Mouse (Mus musculus) embryonic facial prominence, embryonic 11.5 days (tissue): Measurements from ENCODE around the gene Abcc3. TPM values are rescaled to one million over a fixed set of nuclear protein-coding genes. Genes with fewer than 3 reads are reported as not detected.

Source experiments
- ATAC-seq: fragments of 200-750 bp; cut with Nextera tagmentation; replicated peaks from 2 replicates; pipeline ENCODE4 v1.8.0; 2017; ENCODE audit warnings: low read depth; ENCODE audit not compliant: insufficient number of reproducible peaks, low FRiP score, low TSS enrichment
- DNase-seq: peaks from one replicate; pipeline ENCODE4 v3.0.0-alpha.2; 2015; ENCODE audit warnings: low spot score
- H3K27ac ChIP-seq: fragments of 300-500 bp; sonication (generic); replicated peaks from 2 replicates; pipeline ENCODE4 v1.5.1; 2014; ENCODE audit warnings: mild to moderate bottlenecking, low read depth, low read length, control low read depth
- H3K27me3 ChIP-seq: fragments of 300-500 bp; sonication (generic); 2 replicates; pipeline ENCODE4 v1.6.1; 2014; ENCODE audit warnings: mild to moderate bottlenecking, low read length, moderate library complexity, mixed read lengths; ENCODE audit not compliant: control insufficient read depth, insufficient read depth
- H3K36me3 ChIP-seq: fragments of 300-500 bp; sonication (generic); replicated peaks from 2 replicates; pipeline ENCODE4 v1.6.1; 2014; ENCODE audit warnings: low read depth, mild to moderate bottlenecking, low read length, moderate library complexity, mixed read lengths; ENCODE audit not compliant: control insufficient read depth, insufficient read depth
- H3K4me1 ChIP-seq: fragments of 300-500 bp; sonication (generic); 2 replicates; pipeline ENCODE4 v1.6.1; 2014; ENCODE audit warnings: low read length, mixed read lengths; ENCODE audit not compliant: control insufficient read depth, insufficient read depth
- H3K4me2 ChIP-seq: fragments of 300-500 bp; sonication (generic); 2 replicates; pipeline ENCODE4 v1.6.1; 2014; ENCODE audit warnings: low read depth, mild to moderate bottlenecking, control low read depth, low read length, moderate library complexity
- H3K4me3 ChIP-seq: fragments of 300-500 bp; sonication (generic); 2 replicates; pipeline ENCODE4 v1.5.1; 2014; ENCODE audit warnings: low read depth, low read length, control low read depth
- H3K9ac ChIP-seq: fragments of 300-500 bp; sonication (generic); replicated peaks from 2 replicates; pipeline ENCODE4 v1.6.1; 2014; ENCODE audit warnings: mild to moderate bottlenecking, control low read depth, low read length
- H3K9me3 ChIP-seq: fragments of 300-500 bp; sonication (generic); replicated peaks from 2 replicates; pipeline ENCODE4 v1.6.1; 2016; ENCODE audit warnings: mild to moderate bottlenecking, low read length, inconsistent platforms, mixed read lengths; ENCODE audit not compliant: control insufficient read depth
- WGBS: fragments of 180-500 bp; shearing (Covaris S2); extraction: QIAGEN DNeasy Blood & Tissue Kit; methylation state at CpG from one replicate; pipeline ENCODE4 v1.1.7; 2014; 5-methylcytosine and 5-hydroxymethylcytosine counted together
- polyA plus RNA-seq: library from polyadenylated mRNA; unstranded; fragments of >200 nt; fragmentation: Nextera tagmentation; extraction: Ambion mirVana; gene quantifications from 2 replicates; pipeline ENCODE4 v1.2.1, GENCODE M21; 2014

Abcc3 gene
- polyA plus RNA-seq, 1 experiment from 2014 or later = 0.63 TPM

DNA sequence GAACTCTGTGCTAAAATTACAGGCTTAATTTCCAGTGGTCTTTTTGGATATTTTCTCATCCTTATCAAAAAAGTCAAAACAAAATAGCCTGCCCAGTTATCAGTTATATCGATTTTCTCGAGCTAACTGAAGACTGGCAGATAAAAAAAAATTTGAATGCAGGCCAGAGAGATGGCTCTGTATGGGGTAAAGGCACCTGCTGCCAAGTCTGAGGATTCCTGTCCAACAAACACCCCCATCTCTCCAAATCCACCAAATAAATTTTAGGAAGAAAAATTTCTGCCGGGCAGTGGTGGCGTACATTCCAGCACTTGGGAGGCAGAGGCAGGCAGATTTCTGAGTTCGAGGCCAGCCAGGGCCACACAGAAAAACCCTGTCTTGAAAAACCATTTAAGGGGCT, 74.7 kb downstream of the Abcc3 start:
- no peaks in the 10 kb centered on the region for H3K27me3 ChIP-seq
- no peak for DNase-seq
- no peak overlapping the region for H3K4me2 ChIP-seq
- H3K9me3 ChIP-seq = no peaks in the 10 kb centered on the region
- no peak overlapping the region for H3K4me3 ChIP-seq
- H3K36me3 ChIP-seq = no peaks in the 10 kb centered on the region
- 91% methylated on average over 5 of the region's 5 CpGs for WGBS
- no peak overlapping the region for H3K9ac ChIP-seq
- H3K4me1 ChIP-seq = no peaks in the 10 kb centered on the region
- no peak for ATAC-seq
- no peak overlapping the region for H3K27ac ChIP-seq

- no peaks in the 10 kb centered on the region for H3K9me3 ChIP-seq
- no peak overlapping the region for H3K9ac ChIP-seq
- H3K4me1 ChIP-seq = no peaks in the 10 kb centered on the region
- no peaks in the 10 kb centered on the region for H3K27me3 ChIP-seq
- H3K4me2 ChIP-seq = no peak overlapping the region
- ATAC-seq = no peak
- H3K27ac ChIP-seq = no peak overlapping the region
- no peak overlapping the region for H3K4me3 ChIP-seq
- H3K36me3 ChIP-seq = no peaks in the 10 kb centered on the region
- no peak for DNase-seq
- 69% methylated on average over 4 of the region's 4 CpGs for WGBS
These were observed 75.3 kb downstream of the Abcc3 start for GRCm38 (mm10) chr11:94317515-94317914.

- DNase-seq (no peak), ATAC-seq (no peak)
- Histone ChIP-seq H3K27ac (no peak overlapping the region), H3K27me3 (no peaks in the 10 kb centered on the region), H3K4me1 (no peaks in the 10 kb centered on the region), H3K9me3 (no peaks in the 10 kb centered on the region), H3K9ac (no peak overlapping the region), H3K4me3 (no peak overlapping the region), H3K4me2 (no peak overlapping the region), H3K36me3 (no peaks in the 10 kb centered on the region)
- 79% methylated on average over 1 of the region's 1 CpGs for WGBS
These were observed 75.8 kb downstream of the Abcc3 start for GRCm38 (mm10) chr11:94317014-94317413.

DNA sequence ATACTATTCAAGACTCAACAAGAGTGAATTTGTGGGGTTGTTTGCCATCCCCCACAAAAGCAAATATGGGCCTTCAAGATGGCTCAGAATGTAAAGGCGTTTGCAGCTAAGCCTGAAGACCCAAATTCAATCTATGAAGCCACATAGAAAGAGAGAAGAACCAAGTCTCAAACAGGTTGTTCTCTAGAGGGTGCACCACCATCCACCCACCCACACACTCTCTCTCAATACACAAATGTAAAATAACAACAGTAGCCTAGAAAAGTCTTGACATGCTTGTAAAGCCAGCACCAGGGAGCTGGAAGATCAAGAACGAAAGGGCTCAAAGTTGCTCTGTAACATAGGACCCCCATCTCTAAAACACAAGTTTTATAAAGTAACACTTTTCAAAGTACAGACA, 76.3 kb downstream of the Abcc3 start:
- Histone ChIP-seq H3K9ac (no peak overlapping the region), H3K27me3 (no peaks in the 10 kb centered on the region), H3K4me1 (no peaks in the 10 kb centered on the region), H3K9me3 (no peaks in the 10 kb centered on the region), H3K4me2 (no peak overlapping the region), H3K36me3 (no peaks in the 10 kb centered on the region), H3K27ac (no peak overlapping the region), H3K4me3 (no peak overlapping the region)
- 92% methylated on average over 2 of the region's 2 CpGs for WGBS
- no peak for ATAC-seq
- DNase-seq = no peak

GRCm38 (mm10) chr11:94315308-94315707, 77.5 kb downstream of the Abcc3 start:
- ATAC-seq = no peak

DNA sequence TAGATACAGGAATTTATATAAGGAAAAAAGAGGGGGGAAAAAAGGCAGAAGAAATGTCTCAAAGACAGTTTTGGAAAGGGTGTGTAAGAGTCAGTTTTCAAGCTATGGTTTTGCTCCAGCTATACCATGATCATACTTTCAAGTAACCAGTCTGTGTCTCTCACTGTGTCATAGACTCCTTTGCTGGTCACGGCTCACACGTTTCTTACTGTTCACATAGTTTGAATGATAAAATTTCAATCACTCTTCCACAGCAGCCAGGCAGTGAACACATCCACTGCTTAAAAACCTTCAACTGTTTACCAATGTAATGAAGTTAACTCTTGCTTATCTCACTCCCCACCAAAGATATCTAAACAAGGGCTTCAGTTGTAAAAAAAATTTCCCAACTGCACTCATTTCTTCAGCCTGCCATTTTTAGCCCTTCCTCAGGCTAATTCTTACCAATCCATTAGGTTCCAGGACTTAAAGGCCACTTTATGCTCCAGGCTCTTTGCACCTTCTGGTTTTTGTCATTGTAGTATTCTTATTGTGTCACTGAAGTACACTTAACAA, 78.6 kb downstream of the Abcc3 start:
- no peaks in the 10 kb centered on the region for H3K4me1 ChIP-seq
- H3K27ac ChIP-seq = no peak overlapping the region
- DNase-seq (no peak), ATAC-seq (no peak)
- H3K4me2 ChIP-seq = no peak overlapping the region
- no peak overlapping the region for H3K4me3 ChIP-seq
- no peak overlapping the region for H3K9ac ChIP-seq
- H3K36me3 ChIP-seq = no peaks in the 10 kb centered on the region
- no peaks in the 10 kb centered on the region for H3K9me3 ChIP-seq
- H3K27me3 ChIP-seq = no peaks in the 10 kb centered on the region
- WGBS = 87% methylated on average over 2 of the region's 2 CpGs

More at GRCm38 (mm10) chr11:94315308-94315707, 77.5 kb downstream of the Abcc3 start:
- DNase-seq = no peak
- Histone ChIP-seq H3K4me1 (no peaks in the 10 kb centered on the region), H3K4me3 (no peak overlapping the region), H3K9me3 (no peaks in the 10 kb centered on the region), H3K4me2 (no peak overlapping the region), H3K27me3 (no peaks in the 10 kb centered on the region), H3K27ac (no peak overlapping the region), H3K9ac (no peak overlapping the region), H3K36me3 (no peaks in the 10 kb centered on the region)
- WGBS = 71% methylated on average over 1 of the region's 1 CpGs

DNA sequence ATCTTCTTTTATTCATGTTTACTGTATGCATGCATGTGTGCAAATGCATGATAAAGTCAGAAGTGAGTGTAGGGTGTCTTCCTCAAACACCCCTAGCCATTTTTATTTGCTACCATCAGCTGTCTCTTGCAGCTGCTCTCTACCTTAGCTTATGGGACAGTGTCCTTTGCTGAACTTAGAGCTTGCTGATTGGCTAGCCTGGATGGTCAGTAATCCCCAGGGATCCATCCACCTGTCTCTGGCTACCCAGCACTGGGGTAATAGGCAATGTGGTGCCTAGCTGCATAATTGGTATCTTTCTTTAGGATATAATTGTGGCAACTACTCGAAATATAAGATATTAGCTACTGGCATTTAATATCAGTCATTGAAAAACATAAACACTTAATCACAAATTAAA, 80.1 kb downstream of the Abcc3 start:
- H3K9ac ChIP-seq = no peak overlapping the region
- ATAC-seq (no peak), DNase-seq (no peak)
- H3K9me3 ChIP-seq = no peaks in the 10 kb centered on the region
- no peak overlapping the region for H3K27ac ChIP-seq
- H3K4me2 ChIP-seq = no peak overlapping the region
- no peaks in the 10 kb centered on the region for H3K36me3 ChIP-seq
- H3K4me3 ChIP-seq = no peak overlapping the region
- H3K4me1 ChIP-seq = no peaks in the 10 kb centered on the region
- 97% methylated on average over 1 of the region's 1 CpGs for WGBS
- H3K27me3 ChIP-seq = no peaks in the 10 kb centered on the region

DNA sequence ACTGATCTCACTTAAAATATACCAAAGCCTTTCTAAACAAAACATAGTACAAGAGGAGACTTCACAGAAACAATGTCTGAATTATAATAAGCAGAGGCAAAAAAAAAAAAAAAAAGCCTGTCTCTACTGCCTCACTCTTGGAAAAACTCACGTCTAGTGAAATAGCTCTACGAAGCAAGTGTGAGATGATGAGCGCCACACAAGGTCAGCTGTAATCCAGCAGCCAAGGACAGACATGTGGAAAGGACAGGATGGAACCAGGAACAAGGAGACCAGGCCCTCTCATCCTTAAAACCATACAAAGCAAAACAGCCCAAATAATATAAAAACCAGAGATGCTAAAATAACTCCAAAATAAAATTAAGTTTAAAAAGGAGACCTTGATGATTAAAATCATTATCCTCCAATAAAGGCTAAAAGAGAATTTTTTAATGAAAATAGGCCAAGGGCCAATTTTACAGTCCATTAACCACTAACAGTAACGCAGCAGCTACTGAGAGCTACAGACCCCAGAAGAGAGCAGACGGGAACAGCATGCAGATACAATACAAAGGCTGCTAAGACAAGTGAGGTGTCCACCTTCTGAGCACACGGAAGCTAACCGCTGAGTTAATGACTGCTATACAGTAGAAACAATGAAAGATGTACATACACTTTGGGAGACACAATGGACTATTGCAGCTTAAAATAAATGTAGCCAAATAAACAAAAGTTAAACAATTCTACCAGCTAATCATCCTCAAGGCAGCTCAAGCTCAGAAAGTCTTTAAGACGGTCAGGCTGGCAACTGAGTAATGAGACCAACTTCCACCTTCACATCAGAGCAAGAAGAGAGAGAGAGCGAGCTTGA, 97.6 kb downstream of the Abcc3 start:
- Histone ChIP-seq H3K27ac (no peak overlapping the region), H3K9ac (no peak overlapping the region), H3K4me2 (no peak overlapping the region), H3K4me3 (no peak overlapping the region), H3K4me1 (no peaks in the 10 kb centered on the region), H3K9me3 (no peaks in the 10 kb centered on the region), H3K36me3 (peaks cover 21% of the 10 kb centered on the region), H3K27me3 (no peaks in the 10 kb centered on the region)
- ATAC-seq = no peak
- DNase-seq = no peak
- WGBS = 82% methylated on average over 9 of the region's 9 CpGs
